Mouse (Mus musculus) ES-E14 (cell line): ENCODE measurements at regions not wholly inside any gene's neighbourhood (a gene's known extent, or its start where the extent isn't known, plus 50 kb on each side); places are given as distances from the start of the nearest gene placed in this dataset.

Experiments
- DNase-seq: peaks from one replicate; pipeline ENCODE4 v3.0.0-alpha.2; 2013; ENCODE audit warnings: low read depth, low spot score
- H3K27ac ChIP-seq: 2 replicates; pipeline ENCODE4 v1.5.1; 2012; ENCODE audit warnings: low read depth, mild to moderate bottlenecking, low read length, moderate library complexity, mixed read lengths; ENCODE audit not compliant: poor library complexity, insufficient read depth, severe bottlenecking
- H3K36me3 ChIP-seq: 2 replicates; pipeline ENCODE4 v1.6.1; 2012; ENCODE audit warnings: mild to moderate bottlenecking, low read length, moderate library complexity, mixed read lengths; ENCODE audit not compliant: control insufficient read depth, poor library complexity, insufficient read depth, severe bottlenecking
- H3K4me1 ChIP-seq, 2 experiments: fragments of 150-350 bp in 1 of 2; sonication (generic) in 1 of 2; 2 replicates each; pipeline ENCODE4 v1.6.1; 2012; ENCODE audit warnings: low read length in 2 of 2, mild to moderate bottlenecking in 1 of 2, mixed read lengths in 1 of 2; ENCODE audit not compliant: control insufficient read depth in 2 of 2, insufficient read depth in 2 of 2, poor library complexity in 1 of 2
- H3K4me3 ChIP-seq, 2 experiments: fragments of 150-350 bp in 1 of 2; sonication (generic) in 1 of 2; 2 replicates each; pipeline ENCODE4 v1.5.1; 2012; ENCODE audit warnings: low read length in 2 of 2, low read depth in 1 of 2, mild to moderate bottlenecking in 1 of 2, mixed read lengths in 1 of 2; ENCODE audit not compliant: insufficient read depth in 1 of 2, poor library complexity in 1 of 2, severe bottlenecking in 1 of 2
- H3K9ac ChIP-seq: 2 replicates; pipeline ENCODE4 v1.6.1; 2012; ENCODE audit warnings: low read depth, mild to moderate bottlenecking, low read length, mixed read lengths; ENCODE audit not compliant: poor library complexity, insufficient read depth, severe bottlenecking
- H3K9me3 ChIP-seq: fragments of 150-350 bp; sonication (generic); 2 replicates; pipeline ENCODE4 v1.6.1; 2012; ENCODE audit warnings: low read depth, mild to moderate bottlenecking, low read length; ENCODE audit not compliant: control insufficient read depth, insufficient read depth
- CHD2 ChIP-seq: IDR thresholded peaks from 2 replicates; pipeline ENCODE4 v1.6.1; 2014; ENCODE audit warnings: mild to moderate bottlenecking, low read depth, low read length, inconsistent platforms
- HCFC1 ChIP-seq: IDR thresholded peaks from 2 replicates; pipeline ENCODE4 v1.6.1; 2012; ENCODE audit warnings: low read length, inconsistent platforms, borderline replicate concordance; ENCODE audit not compliant: insufficient read depth
- MAFK ChIP-seq: IDR thresholded peaks from 2 replicates; pipeline ENCODE4 v1.6.1; 2014; ENCODE audit warnings: mild to moderate bottlenecking, low read depth, low read length, inconsistent platforms; ENCODE audit not compliant: insufficient read depth
- ZC3H11A ChIP-seq: IDR thresholded peaks from 2 replicates; pipeline ENCODE4 v1.6.1; 2012; ENCODE audit warnings: low read depth, mild to moderate bottlenecking, inconsistent platforms, low read length, borderline replicate concordance
- ZNF384 ChIP-seq: IDR thresholded peaks from 2 replicates; pipeline ENCODE4 v1.6.1; 2012; ENCODE audit warnings: low read depth, low read length, inconsistent platforms
- in situ Hi-C, 2 experiments: fragments of 600-800 bp; cut with MboI; formaldehyde crosslinking; loops; one replicate each; pipeline ENCODE4 v1.15.1; 2025; ENCODE audit warnings: low sequenced_read_pairs in 2 of 2, inconsistent platforms in 1 of 2; ENCODE audit not compliant: unreplicated experiment in 2 of 2

DNA sequence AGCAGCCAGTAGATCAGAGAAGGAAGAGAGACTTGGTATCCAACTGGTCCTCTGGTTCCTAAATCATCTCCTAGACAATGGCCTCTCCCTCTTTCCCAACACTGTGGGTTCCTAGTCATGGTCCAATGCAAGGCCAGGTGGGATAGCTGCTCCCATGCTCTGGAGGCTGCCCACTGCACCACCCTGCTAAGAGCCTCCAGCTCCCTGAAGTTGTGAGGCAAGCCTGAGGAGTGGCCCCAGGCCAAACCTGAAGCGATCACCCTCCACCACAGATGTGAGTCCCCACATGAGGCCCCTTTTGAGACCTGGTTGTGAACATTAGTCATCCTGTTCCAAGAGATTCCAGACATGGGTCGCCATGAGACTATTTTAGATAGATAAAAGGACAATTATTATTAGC lies 96.5 kb upstream of the Ret start:
- H3K27ac ChIP-seq, result no peak overlapping the region
- in situ Hi-C loops, result no loop called here
- H3K9ac ChIP-seq, result no peak overlapping the region
- no peaks in the 10 kb centered on the region for H3K9me3 ChIP-seq
- no peaks in the 10 kb centered on the region for H3K4me1 ChIP-seq
- DNase-seq, result no peak
- H3K4me3 ChIP-seq, result no peak overlapping the region
- no peaks in the 10 kb centered on the region for H3K36me3 ChIP-seq
- TF ChIP-seq CHD2 (no peak), ZNF384 (no peak), HCFC1 (no peak), ZC3H11A (no peak), MAFK (no peak)

DNA sequence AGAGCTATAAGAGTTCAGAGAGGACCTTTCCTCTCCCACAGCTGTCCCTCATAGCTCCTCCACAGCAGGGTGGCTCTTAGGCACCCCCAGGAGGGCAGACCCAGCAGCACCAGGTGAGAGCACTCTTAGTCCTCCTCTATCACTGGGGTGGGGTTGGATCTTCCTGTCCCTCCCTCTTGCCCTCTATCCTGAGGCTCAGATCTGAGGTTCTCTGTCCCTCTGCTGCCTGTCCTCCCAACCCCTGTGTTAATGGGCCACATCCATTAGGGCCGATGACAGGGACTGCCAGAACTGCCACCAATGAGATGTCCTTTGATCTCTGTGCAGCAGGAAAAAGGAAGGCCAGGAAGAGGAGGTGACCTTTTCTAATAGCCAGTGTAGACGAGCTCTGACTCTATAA lies 95.4 kb upstream of the Ret start:
- no peak for DNase-seq
- Histone ChIP-seq H3K27ac (no peak overlapping the region), H3K9me3 (no peaks in the 10 kb centered on the region), H3K4me1 (no peaks in the 10 kb centered on the region), H3K4me3 (no peak overlapping the region), H3K36me3 (no peaks in the 10 kb centered on the region), H3K9ac (no peak overlapping the region)
- TF ChIP-seq HCFC1 (no peak), ZC3H11A (no peak), ZNF384 (no peak), MAFK (no peak), CHD2 (no peak)
- in situ Hi-C loops, result no loop called here

DNA sequence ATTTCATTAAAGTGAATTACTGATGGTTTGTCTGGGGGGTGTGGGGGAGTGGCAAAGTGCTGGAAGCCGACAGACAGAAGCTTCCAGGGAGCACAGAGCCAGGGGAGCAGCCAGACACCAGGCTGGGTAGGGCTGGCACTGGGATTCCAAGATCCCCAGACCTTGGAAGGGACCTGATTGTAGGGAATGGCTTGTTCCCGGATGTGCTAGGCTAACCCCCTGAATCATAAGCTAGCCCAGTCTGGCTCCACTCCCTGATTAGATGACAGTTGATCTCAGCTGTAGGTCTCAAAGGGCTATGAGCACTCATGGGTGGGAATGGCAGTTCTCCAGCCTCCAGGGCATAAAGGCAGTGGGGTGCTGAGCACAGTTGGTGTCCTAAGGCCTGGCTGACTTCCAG lies 94.8 kb upstream of the Ret start:
- Histone ChIP-seq H3K4me1 (no peaks in the 10 kb centered on the region), H3K27ac (no peak overlapping the region), H3K36me3 (no peaks in the 10 kb centered on the region), H3K9me3 (no peaks in the 10 kb centered on the region), H3K4me3 (no peak overlapping the region), H3K9ac (no peak overlapping the region)
- TF ChIP-seq CHD2 (no peak), MAFK (no peak)
- no peak for DNase-seq
- in situ Hi-C loops, result no loop called here

DNA sequence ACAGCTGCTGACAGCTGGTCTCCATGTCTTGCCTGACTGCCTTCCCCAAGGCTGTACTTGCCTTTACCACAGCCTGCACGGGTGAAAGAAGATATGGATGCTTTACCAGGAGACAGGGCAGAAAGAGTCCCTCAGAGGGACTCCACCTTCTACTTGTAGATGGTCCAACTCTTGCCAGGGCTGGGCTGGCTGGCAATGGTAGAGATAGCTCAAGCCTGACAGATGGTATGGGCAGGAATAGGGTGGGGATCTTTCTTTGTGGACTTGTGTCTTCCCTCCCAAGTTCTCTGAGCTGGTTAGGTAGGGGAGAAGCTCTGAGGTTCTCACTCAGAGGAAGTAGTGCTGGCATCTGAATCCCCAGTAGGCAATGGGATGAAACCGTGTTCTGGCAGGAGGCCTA lies 93.9 kb upstream of the Ret start:
- H3K4me3 ChIP-seq, result no peak overlapping the region
- H3K4me1 ChIP-seq, result no peaks in the 10 kb centered on the region
- no peaks in the 10 kb centered on the region for H3K9me3 ChIP-seq
- no peak for DNase-seq
- H3K27ac ChIP-seq, result no peak overlapping the region
- no peaks in the 10 kb centered on the region for H3K36me3 ChIP-seq
- no peak for TF ChIP-seq CHD2
- no peak for TF ChIP-seq ZC3H11A
- no peak overlapping the region for H3K9ac ChIP-seq
- in situ Hi-C loops, result no loop called here

DNA sequence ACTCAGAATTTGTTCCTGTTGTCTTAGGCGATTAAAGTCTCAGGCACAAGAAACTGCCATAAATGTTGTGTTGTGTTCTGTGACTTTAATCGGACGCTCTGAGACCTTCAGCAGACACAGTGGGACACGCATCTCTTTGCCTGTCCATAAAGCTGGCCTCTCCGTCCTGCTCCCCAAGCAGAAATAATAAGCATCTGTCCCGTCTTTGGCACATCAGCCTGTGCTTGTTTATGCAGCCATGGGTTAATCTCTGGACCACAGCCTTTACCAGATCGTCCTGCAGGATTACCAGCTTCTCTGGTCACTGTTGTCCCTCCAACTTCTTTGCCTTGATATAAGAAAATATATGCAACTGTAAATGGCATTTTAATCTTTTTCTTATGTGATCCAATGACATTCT lies 87.7 kb upstream of the Ret start:
- in situ Hi-C loops, result no loop called here
- no peak for DNase-seq
- no peaks in the 10 kb centered on the region for H3K4me1 ChIP-seq
- no peak overlapping the region for H3K4me3 ChIP-seq
- H3K9me3 ChIP-seq, result no peaks in the 10 kb centered on the region
- H3K9ac ChIP-seq, result no peak overlapping the region
- no peaks in the 10 kb centered on the region for H3K36me3 ChIP-seq
- no peak for TF ChIP-seq ZC3H11A
- TF ChIP-seq MAFK, result no peak
- TF ChIP-seq ZNF384, result no peak
- TF ChIP-seq HCFC1, result no peak
- no peak overlapping the region for H3K27ac ChIP-seq
